Mouse (Mus musculus): Measurements from ENCODE around the gene Nelfb. TPM values are rescaled to one million over a fixed set of nuclear protein-coding genes. Genes with fewer than 3 reads are reported as not detected.

Nelfb gene
- polyA plus RNA-seq (2014; fragmentation: Illumina TruSeq; extraction: RNeasy Lipid Tissue Mini Kit (QIAGEN cat#74804); ENCODE audit: low read depth, low replicate concordance) = 34.5 TPM

DNA sequence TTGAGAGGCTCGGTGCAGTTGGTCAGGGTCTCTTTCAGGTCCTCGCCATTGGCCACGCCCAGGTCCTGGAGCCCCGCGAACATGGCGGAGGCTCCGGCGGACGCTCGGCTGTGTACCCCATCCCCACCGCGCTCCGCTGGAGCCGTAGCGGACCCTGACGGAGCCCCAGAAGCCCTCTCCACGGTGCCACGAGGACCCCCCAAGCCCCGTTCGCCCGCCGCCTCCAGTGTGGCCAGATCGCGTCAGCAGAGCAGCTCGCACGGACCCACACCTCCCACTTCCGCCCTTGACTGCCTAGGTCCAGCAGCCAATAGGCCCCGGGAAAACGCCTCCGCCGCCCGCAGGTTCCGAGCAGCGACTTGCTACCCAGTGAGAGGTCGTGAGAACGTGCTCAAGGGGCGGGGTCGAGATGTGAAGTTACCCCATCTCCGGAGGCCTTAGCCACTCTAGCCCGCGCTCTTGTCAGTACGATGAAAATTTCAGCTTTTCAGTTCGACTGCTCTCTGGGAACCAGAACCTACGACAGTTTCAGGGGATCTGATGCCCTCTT lies at the start of gene Nelfb:
TSS of gene Nelfb (minus strand) at position 369 of the 550 bp plus-strand sequence.

GRCm38 (mm10) chr2:25255284-25255779 lies 44.0 kb upstream of the Nelfb start, which contains the start of gene Tmem203:
Tmem203 (plus strand) TSS chr2:25255439.

DNA sequence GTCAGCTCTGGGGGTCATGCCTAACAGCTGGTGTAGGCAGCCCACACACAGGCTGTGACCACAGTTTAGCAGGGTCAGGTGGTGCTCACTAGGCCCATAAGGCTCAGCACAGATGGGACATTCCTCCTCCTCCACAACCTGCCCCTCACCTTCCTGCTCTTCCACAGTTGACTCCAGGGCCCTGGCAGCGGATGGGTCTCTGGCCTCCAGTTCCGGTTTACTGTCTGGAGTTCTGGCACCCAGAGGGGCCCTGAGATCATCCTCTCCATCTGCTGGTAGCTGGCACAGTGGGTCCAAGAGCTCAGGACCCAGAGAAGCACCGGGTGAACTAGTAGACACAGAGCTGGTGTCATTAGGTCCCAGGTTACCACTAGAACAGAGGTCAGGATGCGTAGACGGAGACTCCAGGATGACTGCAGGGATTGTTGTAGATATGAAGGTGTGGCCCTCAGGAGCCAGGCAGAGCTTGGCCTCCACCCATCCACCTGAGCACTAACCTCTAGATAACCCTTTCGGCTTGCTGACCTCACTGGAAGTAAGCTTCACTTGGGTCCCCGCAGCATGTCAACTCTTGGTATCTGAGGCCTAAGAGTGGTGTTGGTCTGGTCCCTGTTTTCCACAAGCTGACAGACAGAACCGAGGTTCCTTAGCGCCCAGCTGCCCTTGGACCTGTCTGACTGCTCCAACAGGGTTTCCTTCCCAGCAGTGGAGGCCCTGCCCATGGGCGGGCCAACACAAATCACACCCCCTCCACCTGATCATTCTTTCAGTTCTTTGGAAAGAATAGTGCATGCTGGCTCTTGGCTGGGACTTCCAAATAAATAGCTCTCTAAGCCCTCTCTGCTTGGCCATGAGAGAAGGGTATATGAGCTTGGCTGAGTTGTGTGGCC lies 35.1 kb upstream of the Nelfb start, which contains the start of gene AL732309.1:
TSS of gene AL732309.1 (minus strand) at position 681 of the 890 bp plus-strand sequence.

GRCm38 (mm10) chr2:25242101-25242506 lies 30.8 kb upstream of the Nelfb start, which contains the start of the genes Rnf208 and Cysrt1:
Rnf208 (plus strand) TSS chr2:25242255.
Cysrt1 (minus strand) TSS chr2:25242452.

DNA sequence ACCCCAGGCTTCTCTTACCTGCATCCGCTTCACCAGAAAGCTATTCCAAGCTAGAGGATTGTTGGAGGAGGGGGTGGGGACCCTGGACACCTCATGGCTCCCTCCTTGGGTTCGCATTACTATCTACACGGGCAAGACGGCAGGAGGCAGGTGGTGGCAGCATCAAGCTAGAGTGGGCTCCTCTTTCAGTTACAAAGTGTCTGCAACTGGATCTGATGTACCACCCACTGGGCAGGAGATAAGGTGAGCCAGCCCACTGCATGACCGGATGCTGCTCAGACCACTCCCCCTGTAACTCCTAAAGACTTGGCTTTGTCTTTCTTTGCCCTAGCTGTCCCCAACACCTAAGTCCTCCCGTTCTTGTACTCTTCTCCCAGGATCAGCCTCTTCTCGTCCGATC lies 25.3 kb upstream of the Nelfb start, which contains the start of gene Rnf224:
TSS of gene Rnf224 (minus strand) at position 174 of the 400 bp plus-strand sequence.

DNA sequence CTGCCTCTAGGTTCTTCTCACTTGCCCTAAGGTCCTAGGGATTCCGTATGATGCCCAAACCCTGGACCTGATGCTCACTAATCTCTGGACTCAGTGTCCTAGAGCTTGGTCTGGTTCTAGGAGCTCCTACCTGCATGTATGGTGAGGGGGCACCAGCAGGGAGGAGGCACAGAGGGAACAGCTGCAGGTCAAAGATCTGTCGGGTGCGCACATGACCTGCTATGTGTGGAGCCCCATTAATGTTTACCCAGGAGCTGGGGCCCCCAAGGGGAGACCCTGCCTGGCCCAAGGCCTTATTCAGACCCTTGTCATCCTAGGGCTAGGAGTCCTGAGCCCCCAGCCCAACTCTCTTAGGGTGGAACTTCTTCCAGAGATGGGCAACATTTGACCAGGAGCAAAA lies 22.8 kb upstream of the Nelfb start, which contains the start of gene Slc34a3:
TSS of gene Slc34a3 (minus strand) at position 315 of the 400 bp plus-strand sequence.

GRCm38 (mm10) chr2:25224492-25224765 lies 13.1 kb upstream of the Nelfb start, which contains the start of gene Tubb4b:
Tubb4b (minus strand) TSS chr2:25224702.

GRCm38 (mm10) chr2:25218445-25218844 lies 7.2 kb upstream of the Nelfb start, which contains the start of gene Fam166a:
Fam166a (plus strand) TSS chr2:25218745.

GRCm38 (mm10) chr2:25214444-25214843 lies 3.2 kb upstream of the Nelfb start, which contains the start of gene Stpg3:
Stpg3 (minus strand) TSS chr2:25214637.

GRCm38 (mm10) chr2:25196172-25196954 lies 14.9 kb downstream of the Nelfb start, which contains the start of gene Tor4a:
Tor4a (minus strand) TSS chr2:25196886.

GRCm38 (mm10) chr2:25180478-25180903 lies 30.8 kb downstream of the Nelfb start, which contains the start of gene Nrarp:
Nrarp (plus strand) TSS chr2:25180758.

Other genes with a start within 250 kb of the Nelfb start
- 9.7 TPM for gene Dph7, start 249.1 kb downstream of the Nelfb start, polyA plus RNA-seq (2014; fragmentation: Illumina TruSeq; extraction: RNeasy Lipid Tissue Mini Kit (QIAGEN cat#74804); ENCODE audit: low read depth, low replicate concordance)
- 116 TPM for gene Mrpl41, start 236.4 kb downstream of the Nelfb start, polyA plus RNA-seq (2014; fragmentation: Illumina TruSeq; extraction: RNeasy Lipid Tissue Mini Kit (QIAGEN cat#74804); ENCODE audit: low read depth, low replicate concordance)
- gene Pnpla7, start 235.5 kb downstream of the Nelfb start, polyA plus RNA-seq (2014; fragmentation: Illumina TruSeq; extraction: RNeasy Lipid Tissue Mini Kit (QIAGEN cat#74804); ENCODE audit: low read depth, low replicate concordance) = 21.6 TPM
- 27.4 TPM for gene Nsmf, start 157.1 kb downstream of the Nelfb start, polyA plus RNA-seq (2014; fragmentation: Illumina TruSeq; extraction: RNeasy Lipid Tissue Mini Kit (QIAGEN cat#74804); ENCODE audit: low read depth, low replicate concordance)
- gene Entpd8, start 131.2 kb downstream of the Nelfb start, polyA plus RNA-seq (2014; fragmentation: Illumina TruSeq; extraction: RNeasy Lipid Tissue Mini Kit (QIAGEN cat#74804); ENCODE audit: low read depth, low replicate concordance) = not detected
- not detected for gene Noxa1, start 116.3 kb downstream of the Nelfb start, polyA plus RNA-seq (2014; fragmentation: Illumina TruSeq; extraction: RNeasy Lipid Tissue Mini Kit (QIAGEN cat#74804); ENCODE audit: low read depth, low replicate concordance)
- gene Nrarp, start 30.7 kb downstream of the Nelfb start, polyA plus RNA-seq (2014; fragmentation: Illumina TruSeq; extraction: RNeasy Lipid Tissue Mini Kit (QIAGEN cat#74804); ENCODE audit: low read depth, low replicate concordance) = 9.5 TPM
- gene Tor4a, start 14.6 kb downstream of the Nelfb start, polyA plus RNA-seq (2014; fragmentation: Illumina TruSeq; extraction: RNeasy Lipid Tissue Mini Kit (QIAGEN cat#74804); ENCODE audit: low read depth, low replicate concordance) = 4.8 TPM
- not detected for gene Stpg3, start 3.1 kb upstream of the Nelfb start, polyA plus RNA-seq (2014; fragmentation: Illumina TruSeq; extraction: RNeasy Lipid Tissue Mini Kit (QIAGEN cat#74804); ENCODE audit: low read depth, low replicate concordance)
- not detected for gene Fam166a, start 7.3 kb upstream of the Nelfb start, polyA plus RNA-seq (2014; fragmentation: Illumina TruSeq; extraction: RNeasy Lipid Tissue Mini Kit (QIAGEN cat#74804); ENCODE audit: low read depth, low replicate concordance)
- 275 TPM for gene Tubb4b, start 13.2 kb upstream of the Nelfb start, polyA plus RNA-seq (2014; fragmentation: Illumina TruSeq; extraction: RNeasy Lipid Tissue Mini Kit (QIAGEN cat#74804); ENCODE audit: low read depth, low replicate concordance)
- gene Slc34a3, start 22.9 kb upstream of the Nelfb start, polyA plus RNA-seq (2014; fragmentation: Illumina TruSeq; extraction: RNeasy Lipid Tissue Mini Kit (QIAGEN cat#74804); ENCODE audit: low read depth, low replicate concordance) = not detected
- not detected for gene Rnf224, start 25.3 kb upstream of the Nelfb start, polyA plus RNA-seq (2014; fragmentation: Illumina TruSeq; extraction: RNeasy Lipid Tissue Mini Kit (QIAGEN cat#74804); ENCODE audit: low read depth, low replicate concordance)
- not detected for gene Rnf208, start 30.8 kb upstream of the Nelfb start, polyA plus RNA-seq (2014; fragmentation: Illumina TruSeq; extraction: RNeasy Lipid Tissue Mini Kit (QIAGEN cat#74804); ENCODE audit: low read depth, low replicate concordance)
- not detected for gene Cysrt1, start 31.0 kb upstream of the Nelfb start, polyA plus RNA-seq (2014; fragmentation: Illumina TruSeq; extraction: RNeasy Lipid Tissue Mini Kit (QIAGEN cat#74804); ENCODE audit: low read depth, low replicate concordance)
- gene AL732309.1, start 35.4 kb upstream of the Nelfb start, polyA plus RNA-seq (2014; fragmentation: Illumina TruSeq; extraction: RNeasy Lipid Tissue Mini Kit (QIAGEN cat#74804); ENCODE audit: low read depth, low replicate concordance) = 6.4 TPM
- 9.8 TPM for gene Tmem203, start 44.0 kb upstream of the Nelfb start, polyA plus RNA-seq (2014; fragmentation: Illumina TruSeq; extraction: RNeasy Lipid Tissue Mini Kit (QIAGEN cat#74804); ENCODE audit: low read depth, low replicate concordance)
- 3.3 TPM for gene Tprn, start 51.1 kb upstream of the Nelfb start, polyA plus RNA-seq (2014; fragmentation: Illumina TruSeq; extraction: RNeasy Lipid Tissue Mini Kit (QIAGEN cat#74804); ENCODE audit: low read depth, low replicate concordance)
- 49.1 TPM for gene Ssna1, start 60.9 kb upstream of the Nelfb start, polyA plus RNA-seq (2014; fragmentation: Illumina TruSeq; extraction: RNeasy Lipid Tissue Mini Kit (QIAGEN cat#74804); ENCODE audit: low read depth, low replicate concordance)
- gene Anapc2, start 61.0 kb upstream of the Nelfb start, polyA plus RNA-seq (2014; fragmentation: Illumina TruSeq; extraction: RNeasy Lipid Tissue Mini Kit (QIAGEN cat#74804); ENCODE audit: low read depth, low replicate concordance) = 42.7 TPM
- not detected for gene Tmem210, start 76.7 kb upstream of the Nelfb start, polyA plus RNA-seq (2014; fragmentation: Illumina TruSeq; extraction: RNeasy Lipid Tissue Mini Kit (QIAGEN cat#74804); ENCODE audit: low read depth, low replicate concordance)
- not detected for gene Lrrc26, start 78.4 kb upstream of the Nelfb start, polyA plus RNA-seq (2014; fragmentation: Illumina TruSeq; extraction: RNeasy Lipid Tissue Mini Kit (QIAGEN cat#74804); ENCODE audit: low read depth, low replicate concordance)
- gene Grin1, start 107.7 kb upstream of the Nelfb start, polyA plus RNA-seq (2014; fragmentation: Illumina TruSeq; extraction: RNeasy Lipid Tissue Mini Kit (QIAGEN cat#74804); ENCODE audit: low read depth, low replicate concordance) = not detected
- gene Man1b1, start 120.8 kb upstream of the Nelfb start, polyA plus RNA-seq (2014; fragmentation: Illumina TruSeq; extraction: RNeasy Lipid Tissue Mini Kit (QIAGEN cat#74804); ENCODE audit: low read depth, low replicate concordance) = 21.4 TPM
- gene Dpp7, start 144.9 kb upstream of the Nelfb start, polyA plus RNA-seq (2014; fragmentation: Illumina TruSeq; extraction: RNeasy Lipid Tissue Mini Kit (QIAGEN cat#74804); ENCODE audit: low read depth, low replicate concordance) = 6.7 TPM
- 8.8 TPM for gene Uap1l1, start 154.2 kb upstream of the Nelfb start, polyA plus RNA-seq (2014; fragmentation: Illumina TruSeq; extraction: RNeasy Lipid Tissue Mini Kit (QIAGEN cat#74804); ENCODE audit: low read depth, low replicate concordance)
- gene Sapcd2, start 160.8 kb upstream of the Nelfb start, polyA plus RNA-seq (2014; fragmentation: Illumina TruSeq; extraction: RNeasy Lipid Tissue Mini Kit (QIAGEN cat#74804); ENCODE audit: low read depth, low replicate concordance) = not detected
- 16.2 TPM for gene Entpd2, start 184.4 kb upstream of the Nelfb start, polyA plus RNA-seq (2014; fragmentation: Illumina TruSeq; extraction: RNeasy Lipid Tissue Mini Kit (QIAGEN cat#74804); ENCODE audit: low read depth, low replicate concordance)
- gene Npdc1, start 187.9 kb upstream of the Nelfb start, polyA plus RNA-seq (2014; fragmentation: Illumina TruSeq; extraction: RNeasy Lipid Tissue Mini Kit (QIAGEN cat#74804); ENCODE audit: low read depth, low replicate concordance) = 36.7 TPM
- gene Fut7, start 211.8 kb upstream of the Nelfb start, polyA plus RNA-seq (2014; fragmentation: Illumina TruSeq; extraction: RNeasy Lipid Tissue Mini Kit (QIAGEN cat#74804); ENCODE audit: low read depth, low replicate concordance) = not detected
- gene Abca2, start 217.2 kb upstream of the Nelfb start, polyA plus RNA-seq (2014; fragmentation: Illumina TruSeq; extraction: RNeasy Lipid Tissue Mini Kit (QIAGEN cat#74804); ENCODE audit: low read depth, low replicate concordance) = 33.3 TPM
- gene Clic3, start 245.3 kb upstream of the Nelfb start, polyA plus RNA-seq (2014; fragmentation: Illumina TruSeq; extraction: RNeasy Lipid Tissue Mini Kit (QIAGEN cat#74804); ENCODE audit: low read depth, low replicate concordance) = 1.3 TPM
- 27.9 TPM for gene Paxx, start 249.6 kb upstream of the Nelfb start, polyA plus RNA-seq (2014; fragmentation: Illumina TruSeq; extraction: RNeasy Lipid Tissue Mini Kit (QIAGEN cat#74804); ENCODE audit: low read depth, low replicate concordance)